In genomic region chr4:124035192-124035591, GRCm38 (mm10) we compare ENCODE assay signal across 11 mouse cellular contexts.
DNase-seq lines count a peak whose midpoint lies in the region; ATAC-seq and TF ChIP-seq lines count a peak whose summit lies in the region.
"Had no signal": no experiment of that assay in that cellular context is flagged by ENCODE, and none has a peak within 500 bp of the region (broad histone marks: within the 10 kb centered on the region; RNA-seq: fewer than 3 reads in every experiment).

No protein-coding gene starts in this region.

- H3K9ac ChIP-seq in hindbrain, postnatal 0 days (replicated peaks; ENCODE audit: low read length) = no peak overlapping the region; the same call in 1 of the 2 replicates
- H3K9ac ChIP-seq in stomach, embryonic 15.5 days = no peak overlapping the region

- no peaks in the 10 kb centered on the region for H3K9me3 ChIP-seq in heart, embryonic 10.5 days
- no peaks in the 10 kb centered on the region for H3K9me3 ChIP-seq in hindbrain, postnatal 0 days (ENCODE audit: low read length)
- no peaks in the 10 kb centered on the region for H3K9me3 ChIP-seq in stomach, embryonic 15.5 days
- H3K9me3 ChIP-seq: megakaryocyte, embryonic 14.5 days had no signal

- peak; percentile 90 for ATAC-seq in hindbrain, postnatal 0 days
- ATAC-seq in stomach, embryonic 15.5 days (ENCODE audit: insufficient read depth, low FRiP score, low read depth) = peak; percentile 56; the same call in 1 of the 2 replicates
- ATAC-seq in megakaryocyte progenitor cell, adult 5-6 weeks (replicated peaks; ENCODE audit: poor library complexity) = no peak
- ATAC-seq: intestine, embryonic 16.5 days had no signal

- 29% methylated on average over 7 of the region's 7 CpGs for WGBS in heart, embryonic 10.5 days
- 8% methylated on average over 7 of the region's 7 CpGs for WGBS in hindbrain, postnatal 0 days
- 20% methylated on average over 7 of the region's 7 CpGs for WGBS in stomach, embryonic 15.5 days

- peak overlapping the region; percentile 28 for H3K4me2 ChIP-seq in hindbrain, postnatal 0 days (ENCODE audit: low read depth, low read length)
- H3K4me2 ChIP-seq in stomach, embryonic 15.5 days = no peak overlapping the region

- H3K27me3 ChIP-seq in heart, embryonic 10.5 days (ENCODE audit: insufficient read depth, poor library complexity, severe bottlenecking) = peaks cover 26% of the 10 kb centered on the region
- no peaks in the 10 kb centered on the region for H3K27me3 ChIP-seq in hindbrain, postnatal 0 days (ENCODE audit: insufficient read depth, low read length)
- 0 out of 2 replicates have a peak, but pooled peaks cover 3% of the 10 kb centered on the region for H3K27me3 ChIP-seq in stomach, embryonic 15.5 days (replicated peaks)

- no peaks in the 10 kb centered on the region for H3K36me3 ChIP-seq in heart, embryonic 10.5 days
- no peaks in the 10 kb centered on the region for H3K36me3 ChIP-seq in hindbrain, postnatal 0 days (ENCODE audit: insufficient read depth, low read length)
- H3K36me3 ChIP-seq in stomach, embryonic 15.5 days = no peaks in the 10 kb centered on the region

- peak; percentile 88 for DNase-seq in heart, adult 11 months
- no peak for DNase-seq in heart, embryonic 10.5 days (ENCODE audit: low spot score)
- peak; percentile 17 for DNase-seq in ovary, postnatal 14 days (ENCODE audit: low spot score)
- DNase-seq in ovary, postnatal 10 days (ENCODE audit: low spot score) = no peak
- DNase-seq in hindbrain, postnatal 0 days (ENCODE audit: low spot score) = peak; percentile 86
- no peak for DNase-seq in ovary, postnatal 36 days (ENCODE audit: low spot score)
- DNase-seq: cerebellum, adult 9-11 months had no signal

- TF ChIP-seq CTCF in hindbrain, postnatal 0 days (IDR thresholded peaks at IDR 0.05; ENCODE audit: low read depth) = no peak

- peaks cover 10% of the 10 kb centered on the region for H3K4me1 ChIP-seq in heart, embryonic 10.5 days
- H3K4me1 ChIP-seq in hindbrain, postnatal 0 days (ENCODE audit: insufficient read depth, low read length) = no peaks in the 10 kb centered on the region
- 0 out of 2 replicates have a peak, but pooled peaks cover 6% of the 10 kb centered on the region for H3K4me1 ChIP-seq in stomach, embryonic 15.5 days
- H3K4me1 ChIP-seq: megakaryocyte, embryonic 14.5 days had no signal

- H3K27ac ChIP-seq in heart, embryonic 10.5 days = no peak overlapping the region; the same call in 1 of the 2 replicates
- peak overlapping the region; percentile 74 for H3K27ac ChIP-seq in hindbrain, postnatal 0 days
- no peak overlapping the region for H3K27ac ChIP-seq in stomach, embryonic 15.5 days

- no peak overlapping the region for H3K4me3 ChIP-seq in heart, embryonic 10.5 days
- no peak overlapping the region for H3K4me3 ChIP-seq in hindbrain, postnatal 0 days (ENCODE audit: low read length)
- H3K4me3 ChIP-seq in stomach, embryonic 15.5 days (replicated peaks) = no peak overlapping the region
- H3K4me3 ChIP-seq: megakaryocyte, embryonic 14.5 days had no signal

Comparison
In these comparisons a context has a peak if more than half of its experiments do, and no peak if none do; other contexts are left out.
1. DNase-seq: peak in heart, adult 11 months (single experiment), ovary, postnatal 14 days (single experiment) and hindbrain, postnatal 0 days (single experiment); none in heart, embryonic 10.5 days (single experiment), ovary, postnatal 10 days (single experiment) and ovary, postnatal 36 days (single experiment).